Mouse (Mus musculus) cortical plate, adult 2 months (tissue): ENCODE data around the gene 4930505A04Rik. TPM values are rescaled to one million over a fixed set of nuclear protein-coding genes. Genes with fewer than 3 reads are reported as not detected.
"Not testable (repeated sequence)": the region's sequence is repeated elsewhere in the genome, so short reads cannot be mapped to it uniquely, and the experiment has no call there.

Source experiments
- H3K27ac ChIP-seq: fragments of 200-500 bp; 2 replicates; pipeline ENCODE4 v1.5.1; 2012; ENCODE audit warnings: low read length, control low read depth, inconsistent platforms; ENCODE audit not compliant: insufficient read depth
- H3K4me1 ChIP-seq: fragments of 200-500 bp; 2 replicates; pipeline ENCODE4 v1.6.1; 2011; ENCODE audit warnings: low read length; ENCODE audit not compliant: control insufficient read depth, insufficient read depth
- H3K4me3 ChIP-seq: fragments of 200-500 bp; 2 replicates; pipeline ENCODE4 v1.5.1; 2011; ENCODE audit warnings: mild to moderate bottlenecking, low read length, control low read depth; ENCODE audit not compliant: insufficient read depth
- CTCF ChIP-seq: fragments of 200-500 bp; IDR thresholded peaks from 2 replicates; pipeline ENCODE4 v1.5.1; 2011; ENCODE audit warnings: mild to moderate bottlenecking, control low read depth, low read length; ENCODE audit not compliant: insufficient read depth; ENCODE audit errors: extremely low read depth
- POLR2A ChIP-seq: fragments of 200-500 bp; IDR thresholded peaks from 2 replicates; pipeline ENCODE4 v1.6.1; 2011; ENCODE audit warnings: mild to moderate bottlenecking, low read length, control low read depth; ENCODE audit not compliant: insufficient read depth; ENCODE audit errors: extremely low read depth
- polyA plus RNA-seq: library from polyadenylated mRNA; depleted of rRNA; stranded (reverse); fragments of >200 nt; gene quantifications from 2 replicates; pipeline ENCODE4 v1.2.3, GENCODE M21; 2012; rRNA removed

4930505A04Rik gene
- polyA plus RNA-seq, 1 experiment = 0.17 TPM

- no peak for TF ChIP-seq POLR2A
- TF ChIP-seq CTCF = no peak
- Histone ChIP-seq H3K27ac (no peak overlapping the region), H3K4me1 (no peaks in the 10 kb centered on the region), H3K4me3 (no peak overlapping the region)
Measured at GRCm38 (mm10) chr11:30448126-30448525, 23.5 kb downstream of the 4930505A04Rik start.

- TF ChIP-seq CTCF = no peak
- Histone ChIP-seq H3K4me1 (no peaks in the 10 kb centered on the region), H3K4me3 (no peak overlapping the region), H3K27ac (no peak overlapping the region)
Measured at GRCm38 (mm10) chr11:30447561-30447960, 24.1 kb downstream of the 4930505A04Rik start.

GRCm38 (mm10) chr11:30444192-30444905 lies 27.3 kb downstream of the 4930505A04Rik start:
- not testable (repeated sequence) for H3K4me3 ChIP-seq, H3K27ac ChIP-seq, H3K4me1 ChIP-seq

GRCm38 (mm10) chr11:30443746-30444145 lies 27.9 kb downstream of the 4930505A04Rik start:
- H3K4me1 ChIP-seq = no peaks in the 10 kb centered on the region
- TF ChIP-seq POLR2A (no peak), CTCF (no peak)
- no peak overlapping the region for H3K27ac ChIP-seq
- H3K4me3 ChIP-seq = no peak overlapping the region

- Histone ChIP-seq H3K27ac (no peak overlapping the region), H3K4me1 (no peaks in the 10 kb centered on the region; the same call in 1 of the 2 replicates), H3K4me3 (no peak overlapping the region)
- TF ChIP-seq POLR2A (no peak), CTCF (no peak)
Measured at GRCm38 (mm10) chr11:30433256-30433950, 38.2 kb downstream of the 4930505A04Rik start.

GRCm38 (mm10) chr11:30405581-30405980 lies 66.0 kb downstream of the 4930505A04Rik start:
- no peak for TF ChIP-seq POLR2A
- Histone ChIP-seq H3K4me3 (no peak overlapping the region), H3K27ac (0 out of 2 replicates have a peak overlapping the region, but pooled peaks have one; percentile 83), H3K4me1 (no peaks in the 10 kb centered on the region)

GRCm38 (mm10) chr11:30404619-30405200 lies 66.9 kb downstream of the 4930505A04Rik start:
- Histone ChIP-seq H3K27ac (peak overlapping the region; percentile 83; the same call in 1 of the 2 replicates), H3K4me1 (no peaks in the 10 kb centered on the region)
- TF ChIP-seq POLR2A (no peak), CTCF (no peak)

GRCm38 (mm10) chr11:30394351-30394750 lies 77.3 kb downstream of the 4930505A04Rik start:
- Histone ChIP-seq H3K27ac (no peak overlapping the region), H3K4me3 (no peak overlapping the region), H3K4me1 (peaks cover 2% of the 10 kb centered on the region; the same call in 1 of the 2 replicates)
- TF ChIP-seq CTCF (no peak), POLR2A (no peak)

More at GRCm38 (mm10) chr11:30404619-30405200, 66.9 kb downstream of the 4930505A04Rik start:
- no peak overlapping the region for H3K4me3 ChIP-seq

GRCm38 (mm10) chr11:30383076-30383475 lies 88.6 kb downstream of the 4930505A04Rik start:
- TF ChIP-seq POLR2A = no peak
- no peak for TF ChIP-seq CTCF
- no peaks in the 10 kb centered on the region for H3K4me1 ChIP-seq
- no peak overlapping the region for H3K27ac ChIP-seq
- H3K4me3 ChIP-seq = no peak overlapping the region

Other genes starting within 250 kb of the 4930505A04Rik start
- gene Sptbn1, start 203.7 kb downstream of the 4930505A04Rik start, polyA plus RNA-seq = 313 and 317 TPM in 2 replicates
- 35.6 and 38.6 TPM in 2 replicates for gene Acyp2, start 177.8 kb upstream of the 4930505A04Rik start, polyA plus RNA-seq